Mouse (Mus musculus): ENCODE results near the gene Nosip.
"Not testable (repeated sequence)": the region's sequence is repeated elsewhere in the genome, so short reads cannot be mapped to it uniquely, and the experiment has no call there.

Nosip gene

DNA sequence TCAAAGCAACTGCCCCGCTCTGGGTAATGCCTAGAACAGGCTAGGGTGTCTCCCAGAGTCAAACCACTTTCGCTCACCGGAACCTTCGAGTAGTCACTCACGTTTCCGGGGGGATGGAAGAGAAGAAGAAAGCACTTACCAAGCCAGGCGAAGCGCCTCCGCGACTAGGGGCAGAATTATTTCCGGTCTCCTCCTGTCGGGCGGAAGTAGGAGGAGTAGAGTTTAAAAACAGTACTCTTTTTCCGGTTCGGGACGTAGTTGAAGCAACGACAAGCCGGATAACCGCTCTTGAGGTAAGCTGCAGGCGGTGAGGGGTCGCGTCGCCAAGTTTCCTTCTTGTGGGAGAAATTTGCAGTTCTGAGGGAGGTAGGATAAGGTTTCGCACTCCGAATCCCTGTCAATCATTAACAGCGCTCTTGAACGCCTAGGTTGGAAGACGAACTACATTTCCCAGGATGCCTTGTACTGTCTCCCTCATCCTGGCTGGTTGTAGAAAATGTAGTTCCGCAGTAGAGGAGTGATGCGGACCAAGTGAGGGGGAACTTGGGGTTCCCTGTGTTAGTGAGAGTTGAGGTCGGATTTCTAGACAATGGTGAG lies at the start of gene Nosip, which contains the start of gene Prrg2:
Gene Nosip (plus strand): TSS at position 191 of the 597 bp plus-strand sequence.
Gene Prrg2 (minus strand): TSS at position 439 of the 597 bp plus-strand sequence.
- DNase-seq (ENCODE audit: low spot score in 2 of 2) = peak; percentile 95 to 97

DNA sequence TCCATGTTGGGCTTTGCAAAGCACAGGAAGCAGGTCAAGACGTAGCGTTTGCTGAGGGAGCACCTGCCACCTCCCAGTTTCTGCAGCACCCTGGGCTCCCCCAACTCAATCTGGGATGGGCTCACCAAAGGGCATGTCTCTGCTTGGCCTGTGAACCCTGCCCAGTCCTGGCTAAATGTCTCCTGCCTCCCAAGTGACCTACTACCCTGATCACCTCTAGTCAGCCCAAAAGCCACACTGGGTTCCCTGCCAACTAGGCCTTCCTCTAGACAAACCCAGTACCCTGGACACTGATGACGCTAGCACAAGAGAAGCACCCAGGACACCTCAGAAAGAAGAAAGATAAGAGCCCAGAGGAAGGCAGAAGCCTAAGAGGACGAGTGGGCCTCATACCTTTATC lies 49.4 kb upstream of the Nosip start:
- no peak for DNase-seq (ENCODE audit: low spot score in 2 of 2)

DNA sequence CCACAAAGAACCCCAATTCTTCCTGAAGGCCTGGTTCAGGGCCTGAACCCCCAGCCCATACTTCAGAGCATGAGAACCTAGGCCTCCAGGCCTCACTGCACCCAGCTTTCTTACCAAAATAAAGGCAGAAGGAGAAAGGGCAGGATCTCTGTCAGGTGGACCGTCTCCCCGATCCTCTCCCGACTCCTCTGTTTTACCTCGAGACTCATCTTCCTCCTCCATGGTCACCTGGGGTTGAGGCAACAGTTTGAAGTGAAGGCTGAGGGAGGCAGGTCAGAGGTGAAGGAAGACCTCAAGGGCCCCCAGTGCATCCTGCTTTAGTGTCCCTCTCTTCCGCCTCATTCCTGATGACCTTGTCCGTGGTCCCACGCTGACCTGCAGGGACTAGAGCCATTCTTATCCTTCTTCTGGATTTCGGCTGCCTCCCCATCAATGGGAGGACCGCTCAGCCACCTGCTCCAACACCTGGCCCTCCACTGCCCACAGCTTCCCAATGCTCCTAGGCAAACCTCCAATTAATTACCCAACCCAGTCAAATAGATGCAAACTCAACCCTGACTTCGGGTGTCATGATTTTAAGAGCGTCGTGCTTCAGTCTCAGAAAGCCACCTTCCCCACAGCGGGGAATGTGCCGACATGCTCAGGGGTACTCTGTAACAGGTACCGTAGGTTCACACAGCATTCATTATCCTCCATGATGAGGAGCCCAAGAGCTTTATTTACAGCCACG lies 48.7 kb upstream of the Nosip start:
- DNase-seq (ENCODE audit: low spot score in 2 of 2) = no peak

DNA sequence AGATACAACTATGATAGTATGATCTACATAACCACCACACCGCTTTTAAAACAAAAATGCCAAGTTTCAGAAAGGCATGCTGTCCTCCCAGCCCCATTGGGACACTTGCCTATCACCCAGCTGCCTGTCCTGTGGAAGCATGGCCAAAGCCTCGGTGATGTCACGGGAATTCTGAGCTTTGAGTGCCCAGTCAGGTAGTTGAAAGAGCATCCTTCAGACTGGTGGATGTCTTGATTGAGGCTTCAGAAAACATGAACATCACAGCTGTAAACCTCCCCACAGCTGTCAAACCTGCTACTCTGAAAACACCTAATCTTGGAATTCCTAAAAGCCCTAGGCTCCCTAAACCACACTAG lies 48.2 kb upstream of the Nosip start:
- DNase-seq (ENCODE audit: low spot score in 2 of 2) = no peak

DNA sequence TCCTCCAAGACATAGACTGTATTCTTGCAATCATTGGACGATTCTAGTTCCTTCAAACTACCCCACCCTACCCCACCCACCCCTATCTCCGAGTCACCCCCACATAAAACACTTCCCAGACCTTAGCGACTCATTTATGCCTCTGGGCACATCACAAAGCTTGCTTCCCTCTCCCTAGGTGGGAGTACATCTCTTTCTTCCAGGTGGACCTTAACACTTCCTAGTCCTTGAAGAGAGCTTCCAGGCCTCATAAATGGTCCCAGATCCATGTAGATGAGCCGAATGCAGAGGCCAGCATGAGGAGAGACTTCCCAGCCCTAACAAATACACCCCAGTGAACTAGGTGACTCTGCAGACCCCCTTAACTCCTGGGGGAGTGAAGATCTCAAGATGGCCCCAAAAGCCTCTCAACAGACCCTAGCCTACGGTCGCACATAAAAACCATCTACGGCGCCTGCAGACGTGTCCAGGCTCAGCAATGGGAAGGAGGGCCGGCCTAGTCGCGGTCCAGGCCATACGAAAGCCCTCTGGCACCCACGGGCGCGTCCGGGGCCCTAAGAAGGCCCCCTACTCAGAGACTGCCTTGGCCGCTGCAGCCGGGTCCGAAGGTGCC lies 46.8 kb upstream of the Nosip start:
- no peak for DNase-seq (ENCODE audit: low spot score in 2 of 2)

DNA sequence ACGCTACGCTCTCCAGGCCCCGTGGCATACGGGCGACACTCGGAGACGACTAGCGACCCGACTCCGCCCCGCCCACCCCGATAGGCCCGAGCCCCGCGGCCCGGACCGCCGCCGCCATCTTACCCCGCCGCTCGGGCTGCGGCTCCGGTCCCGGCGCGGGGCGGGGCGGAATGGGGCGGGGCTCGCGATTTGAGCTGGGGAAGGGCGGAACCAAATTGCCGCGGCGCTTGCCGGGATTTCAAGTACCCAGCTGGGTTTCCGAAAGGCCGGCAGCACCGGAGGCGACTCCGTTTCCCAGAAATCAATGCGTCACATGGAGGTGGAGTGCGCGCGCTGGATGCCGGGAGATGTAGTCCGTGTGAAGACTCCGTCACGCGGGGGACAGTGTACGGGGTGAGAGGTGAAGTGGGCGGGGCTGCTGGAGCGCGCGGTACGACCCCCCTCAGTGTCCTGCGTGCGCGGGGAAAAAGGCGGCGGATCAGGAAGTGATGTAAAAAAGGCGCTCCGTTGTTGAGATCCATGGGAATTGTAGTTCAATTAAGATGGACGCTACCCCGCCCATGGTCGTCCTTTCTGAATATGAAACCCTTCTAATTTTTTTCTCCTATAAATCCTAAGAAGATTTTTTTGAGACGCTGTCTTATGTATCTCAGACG lies 46.1 kb upstream of the Nosip start, which contains the start of gene Scaf1:
Gene Scaf1 (minus strand): TSS at position 407 of the 656 bp plus-strand sequence.
- peak; percentile 99 to 100 for DNase-seq (ENCODE audit: low spot score in 2 of 2)

DNA sequence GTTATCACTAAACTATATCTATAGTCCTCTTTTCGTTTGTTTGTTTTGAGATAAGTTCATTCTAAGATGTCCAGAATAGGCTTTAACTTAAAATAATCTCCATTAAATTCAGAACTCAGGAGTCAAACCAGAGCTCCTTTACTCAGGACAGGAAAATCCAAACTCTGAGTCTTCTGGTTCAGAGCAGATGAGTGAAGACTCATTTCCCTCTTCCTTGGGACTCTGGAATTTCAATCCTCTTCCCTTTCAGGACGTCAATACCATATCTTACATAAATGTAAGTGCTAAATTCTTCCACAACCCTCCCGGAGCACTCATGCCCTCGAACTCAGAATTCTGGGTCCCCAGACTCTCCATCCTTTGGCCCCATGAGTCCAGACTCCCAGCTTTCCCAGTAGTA lies 45.5 kb upstream of the Nosip start:
- no peak for DNase-seq (ENCODE audit: low spot score in 2 of 2)

DNA sequence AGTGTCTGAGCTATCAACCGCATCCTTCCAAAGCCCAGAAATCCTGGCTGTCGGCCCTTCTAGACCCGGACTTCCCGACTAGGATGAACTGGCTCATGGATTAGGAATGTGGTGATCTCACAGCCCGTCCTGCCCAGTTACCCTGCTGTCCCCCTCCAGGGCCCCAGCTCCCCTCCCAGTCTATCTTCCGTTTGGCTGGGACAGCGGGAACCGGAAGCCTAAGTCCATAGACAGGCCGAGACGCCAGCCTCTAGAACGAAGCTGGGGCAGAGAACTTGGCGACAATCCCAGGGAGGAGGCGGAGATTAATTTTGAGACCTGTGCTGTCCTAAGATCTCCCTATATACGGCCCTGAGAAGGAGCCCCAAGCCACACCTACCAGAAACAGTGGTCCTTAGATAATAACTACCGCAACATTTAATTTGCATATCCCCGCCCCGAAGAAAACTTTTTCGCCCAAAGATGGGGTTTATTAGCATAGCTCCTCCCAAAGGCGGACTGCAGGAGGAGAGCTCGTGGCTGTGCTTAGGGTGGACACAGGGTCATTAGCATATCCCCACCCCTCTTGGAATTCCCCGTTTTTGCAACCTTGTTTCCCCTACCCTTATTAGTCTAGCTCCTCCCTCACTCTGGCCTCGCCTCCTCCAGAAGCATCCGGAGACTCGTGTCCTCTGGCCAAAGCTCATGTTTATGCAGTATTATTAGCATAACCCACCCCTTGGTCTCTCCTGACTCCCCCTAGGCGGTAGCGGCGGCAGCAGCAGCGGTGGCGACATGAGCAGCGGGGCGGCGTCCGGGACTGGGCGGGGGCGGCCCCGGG lies 44.8 kb upstream of the Nosip start, which contains the start of gene Rras:
Gene Rras (plus strand): TSS at position 720 of the 820 bp plus-strand sequence.
- DNase-seq (ENCODE audit: low spot score in 2 of 2) = peak; percentile 98 to 99

DNA sequence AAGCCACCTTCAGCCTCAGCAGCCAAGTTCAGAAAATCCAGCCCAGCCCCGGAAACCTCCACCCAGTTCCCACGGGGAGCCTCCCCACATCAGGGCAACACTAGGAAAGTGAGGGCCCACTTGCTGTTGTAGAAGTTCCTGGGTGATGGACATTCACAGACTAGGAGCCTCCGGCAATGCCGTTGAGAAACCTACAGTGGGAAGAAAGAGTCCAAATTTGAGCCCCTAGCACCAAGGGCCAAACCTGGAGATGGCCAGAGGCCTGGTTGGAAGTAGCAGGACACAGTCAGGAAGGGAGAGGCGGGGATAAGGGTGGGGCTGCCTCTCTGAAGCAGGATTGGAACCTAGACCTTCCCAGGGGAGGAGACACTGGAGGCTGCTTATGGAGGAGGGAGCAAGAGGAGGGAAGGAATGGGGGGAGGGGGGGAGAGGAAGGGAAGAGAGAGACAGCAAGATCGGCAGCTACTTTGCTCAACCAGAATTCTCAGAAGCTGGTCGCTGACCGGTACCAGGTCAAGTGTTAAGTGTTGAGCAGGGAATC lies 43.1 kb upstream of the Nosip start:
- DNase-seq (ENCODE audit: low spot score in 2 of 2) = no peak

DNA sequence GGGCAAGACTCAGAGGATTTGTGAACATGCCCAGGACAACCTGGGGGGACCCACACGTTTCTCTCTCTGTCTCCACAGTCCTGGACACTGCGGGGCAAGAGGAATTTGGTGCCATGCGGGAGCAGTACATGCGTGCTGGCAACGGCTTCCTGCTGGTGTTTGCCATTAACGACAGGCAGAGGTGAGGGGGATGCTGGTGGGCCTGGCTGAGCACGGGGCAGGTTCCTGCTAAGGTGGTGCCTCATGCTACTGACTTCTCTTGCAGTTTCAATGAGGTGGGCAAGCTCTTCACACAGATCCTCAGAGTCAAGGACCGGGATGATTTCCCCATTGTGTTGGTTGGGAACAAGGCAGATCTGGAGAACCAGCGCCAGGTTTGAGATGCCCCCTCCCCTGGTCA lies 42.0 kb upstream of the Nosip start:
- no peak for DNase-seq (ENCODE audit: low spot score in 2 of 2)

DNA sequence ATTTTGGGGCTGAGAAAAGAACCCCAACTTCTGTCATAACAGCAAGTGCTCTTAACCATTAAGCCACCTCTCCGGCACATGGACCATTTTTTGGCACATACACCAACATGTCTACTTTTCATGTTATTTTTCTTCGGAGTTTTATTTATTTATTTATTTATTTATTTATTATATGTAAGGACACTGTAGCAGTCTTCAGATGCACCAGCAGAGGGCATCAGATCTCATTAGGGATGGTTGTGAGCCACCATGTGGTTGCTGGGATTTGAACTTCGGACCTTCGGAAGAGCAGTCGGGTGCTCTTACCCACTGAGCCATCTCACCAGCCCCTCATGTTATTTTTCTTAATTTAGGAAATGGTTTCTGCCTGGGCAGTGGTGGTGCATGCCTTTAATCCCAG lies 38.5 kb upstream of the Nosip start:
- not testable (repeated sequence) for DNase-seq (ENCODE audit: low spot score in 2 of 2)

DNA sequence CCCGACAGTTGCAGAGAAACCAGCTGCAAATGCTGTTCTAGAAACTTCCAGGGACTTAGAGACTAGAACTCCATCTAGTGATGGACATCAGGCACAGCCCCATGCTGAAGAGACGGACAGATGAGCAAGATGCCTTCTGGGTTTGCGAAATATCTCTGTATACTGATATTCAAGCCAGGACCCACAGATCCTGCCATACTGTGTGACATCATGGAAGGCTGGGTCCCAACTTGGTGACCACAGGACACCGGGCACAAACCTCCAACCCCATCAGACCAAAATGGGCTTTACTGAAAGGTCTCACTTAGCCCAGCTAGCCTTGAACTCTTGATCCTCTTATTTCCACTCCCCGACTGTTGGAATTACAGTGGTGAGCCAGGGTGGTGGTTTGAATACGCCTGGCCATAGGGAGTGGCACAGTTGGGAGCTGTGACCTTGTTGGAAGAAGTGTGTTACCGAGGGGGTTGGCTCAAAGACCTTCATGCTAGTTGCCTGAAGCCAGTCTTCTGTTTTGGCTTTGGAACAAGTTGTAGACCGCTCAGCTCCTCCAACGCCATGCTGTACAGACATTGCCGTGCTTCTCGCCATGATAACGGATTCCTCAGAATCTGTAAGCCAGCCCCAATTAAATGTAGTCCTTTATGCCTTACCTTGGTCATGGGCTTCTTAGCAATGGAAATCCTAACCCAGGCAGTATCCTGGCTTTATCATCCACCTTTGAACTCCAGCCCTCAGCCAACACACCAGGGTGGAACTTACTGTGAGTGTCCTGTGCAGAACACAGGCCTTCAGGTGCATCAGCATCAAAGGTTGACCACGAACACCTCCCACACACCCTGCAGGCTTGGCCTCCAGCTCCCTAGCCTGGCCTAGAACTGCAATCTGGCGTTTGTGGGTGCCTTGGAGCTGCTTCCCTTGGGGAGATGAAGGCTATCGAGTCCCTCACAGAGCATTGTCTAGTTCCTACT lies 37.7 kb upstream of the Nosip start:
- DNase-seq (ENCODE audit: low spot score in 2 of 2) = no peak

DNA sequence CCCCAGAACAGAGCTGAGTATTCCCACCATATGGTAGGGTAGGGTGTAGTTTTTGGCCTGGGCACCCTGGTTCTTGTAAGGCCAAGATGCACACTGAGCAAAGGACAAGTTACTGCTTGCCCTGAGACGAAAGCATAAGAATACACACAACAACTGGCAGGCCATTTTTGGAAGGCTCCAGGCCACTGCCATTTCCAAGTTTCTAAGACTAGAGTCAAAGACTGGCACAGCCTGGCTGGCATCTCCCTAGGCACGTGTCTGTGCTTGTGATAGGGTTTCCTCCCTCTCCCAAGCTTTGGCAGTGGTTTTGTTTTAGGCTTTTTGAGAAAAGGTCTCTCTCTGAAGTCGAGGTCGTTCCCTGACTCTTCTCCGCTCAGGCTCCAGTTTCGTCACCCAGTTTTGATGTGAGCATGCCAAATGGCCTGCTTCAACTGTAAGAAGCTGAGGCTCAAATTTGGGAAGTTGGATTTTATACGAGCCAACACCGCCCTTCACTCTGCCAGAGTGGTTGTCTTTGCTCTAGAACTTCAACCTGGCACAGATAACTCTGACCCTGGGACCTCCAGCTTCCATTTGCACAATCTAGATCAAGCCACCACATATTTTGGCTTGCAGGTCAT lies 36.5 kb upstream of the Nosip start:
- no peak for DNase-seq (ENCODE audit: low spot score in 2 of 2)

DNA sequence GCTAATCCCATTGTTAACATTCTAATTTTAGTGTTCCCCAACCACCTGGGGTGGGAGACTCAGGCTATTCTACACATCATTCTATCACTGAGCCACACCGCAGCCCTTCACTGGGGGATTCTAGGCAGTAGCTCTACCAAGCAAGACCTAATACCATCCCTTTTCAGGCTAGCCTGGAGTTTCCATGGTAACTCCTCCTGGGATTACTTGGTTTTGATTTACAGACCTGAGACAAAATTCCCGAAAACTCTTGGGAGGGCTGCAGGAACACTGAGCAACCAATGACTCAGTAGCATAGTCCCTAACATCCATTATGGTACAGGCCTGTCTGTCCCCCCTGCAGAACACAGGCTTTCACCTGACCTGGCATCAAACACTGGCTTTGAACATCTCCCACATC lies 36.0 kb upstream of the Nosip start:
- no peak for DNase-seq (ENCODE audit: low spot score in 2 of 2)

DNA sequence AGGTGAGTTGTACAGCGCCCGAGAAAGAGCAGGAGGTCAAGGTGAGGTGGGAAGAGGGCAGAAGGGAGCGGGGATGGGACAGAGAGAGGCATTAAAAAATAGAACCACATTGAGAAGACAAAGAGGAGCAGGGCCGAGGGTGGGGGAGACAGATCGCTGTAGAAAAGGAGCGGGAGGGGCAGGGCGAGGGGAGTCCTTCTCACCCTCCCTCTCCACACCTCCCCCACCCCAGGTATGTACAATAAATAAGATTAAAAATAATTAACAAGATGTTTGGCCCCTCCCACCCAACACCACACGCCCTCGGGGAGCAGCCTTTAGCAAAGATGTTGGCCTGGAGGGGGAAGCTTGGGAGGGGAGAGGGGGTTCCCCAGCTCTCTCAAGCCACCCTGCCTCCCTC lies 34.5 kb upstream of the Nosip start:
- no peak for DNase-seq (ENCODE audit: low spot score in 2 of 2)

DNA sequence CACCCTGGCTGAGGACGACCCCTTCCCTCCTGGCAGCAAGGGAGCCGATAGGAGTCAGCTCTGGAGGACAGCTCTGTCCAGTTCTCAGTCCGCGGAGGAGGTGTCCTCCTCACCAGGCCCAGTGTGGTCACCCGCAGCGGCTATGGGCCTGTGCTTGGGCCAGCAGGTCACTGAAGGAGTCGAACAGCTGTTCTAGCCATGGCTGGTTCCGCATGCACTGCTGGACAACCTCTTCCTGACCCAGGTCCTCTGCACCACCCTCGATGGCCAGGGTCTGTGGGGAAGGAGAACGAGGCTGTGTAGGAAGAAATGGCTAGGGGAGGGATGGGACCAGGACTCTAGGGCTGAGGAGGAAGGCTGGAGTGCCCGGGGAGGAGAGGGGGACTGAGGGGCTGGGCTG lies 33.9 kb upstream of the Nosip start:
- DNase-seq (ENCODE audit: low spot score in 2 of 2) = no peak

DNA sequence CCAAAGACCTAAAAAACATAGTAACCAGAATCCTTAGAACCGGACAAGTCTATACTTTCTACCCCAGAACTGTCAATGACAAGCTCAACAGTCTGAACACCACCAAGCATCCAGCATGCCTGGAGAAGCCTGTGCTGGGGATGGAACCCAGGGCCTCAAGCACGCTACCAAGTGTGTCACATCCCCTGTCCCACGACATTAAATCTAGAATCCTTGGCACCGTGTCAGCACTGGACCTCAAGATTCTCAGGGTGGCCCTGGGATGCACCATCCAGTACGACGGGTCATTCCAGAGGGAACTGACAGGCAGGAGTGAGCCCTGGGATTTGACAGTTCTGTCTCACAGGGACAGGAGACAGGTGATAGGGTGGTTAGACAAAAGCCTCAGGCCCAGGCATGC lies 32.2 kb upstream of the Nosip start:
- no peak for DNase-seq (ENCODE audit: low spot score in 2 of 2)

DNA sequence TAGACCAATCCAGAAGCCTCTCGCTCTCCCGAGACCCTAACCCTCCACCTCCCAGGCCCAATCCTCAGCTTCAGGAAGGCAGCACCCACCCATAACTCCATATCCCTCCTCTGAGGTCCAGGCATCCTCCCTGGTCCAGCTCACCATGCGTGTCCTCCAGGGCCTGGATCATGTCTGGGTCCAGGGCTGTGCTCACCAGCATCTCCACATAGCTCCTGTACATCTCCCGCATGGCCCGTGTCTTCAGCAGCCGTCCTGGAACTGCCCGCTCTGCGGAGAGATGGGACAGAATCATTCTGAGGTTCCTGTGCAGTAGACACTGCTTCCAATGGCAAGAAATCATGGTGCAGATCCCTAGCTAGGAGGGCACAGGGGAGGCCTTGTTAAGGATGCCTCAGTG lies 31.4 kb upstream of the Nosip start:
- DNase-seq (ENCODE audit: low spot score in 2 of 2) = no peak

DNA sequence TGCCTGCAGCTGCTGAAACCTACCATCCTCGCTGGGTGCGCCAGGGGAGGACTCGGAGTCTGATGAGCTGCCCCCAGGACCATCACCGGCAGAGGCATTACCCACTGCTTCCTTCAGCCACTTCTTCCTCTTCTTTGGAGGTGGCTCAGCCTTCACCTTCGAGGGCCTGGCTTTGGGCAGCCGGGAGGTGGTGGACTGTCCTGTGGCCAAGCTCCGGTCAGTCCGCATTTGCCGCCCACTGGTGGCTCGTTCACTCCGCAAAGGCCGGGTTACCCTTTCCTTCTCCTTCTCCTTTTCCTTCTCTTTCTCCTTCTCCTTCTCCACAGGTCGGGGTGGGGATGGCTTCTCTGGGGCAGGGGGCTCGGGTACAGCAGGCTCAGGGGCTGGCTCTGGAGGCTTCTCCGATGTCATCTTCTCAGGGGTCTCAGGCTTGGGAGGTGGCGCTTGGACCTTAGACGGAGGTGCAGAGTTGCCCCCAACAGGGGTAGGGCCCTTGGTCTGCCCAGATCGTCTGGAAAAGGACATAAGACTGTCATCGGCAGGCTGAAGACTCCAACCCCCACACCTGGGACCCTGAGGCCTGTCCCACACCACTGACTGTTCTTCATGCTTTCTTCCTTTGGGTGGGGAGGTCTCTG lies 28.4 kb upstream of the Nosip start:
- DNase-seq (ENCODE audit: low spot score in 2 of 2) = no peak
